Mouse (Mus musculus): ENCODE measurements around the gene Gm14124. TPM values are rescaled to one million over a fixed set of nuclear protein-coding genes. Genes with fewer than 3 reads are reported as not detected.

Gene Gm14124
- polyA plus RNA-seq, 1 experiment from 2014 or later, result not detected

DNA sequence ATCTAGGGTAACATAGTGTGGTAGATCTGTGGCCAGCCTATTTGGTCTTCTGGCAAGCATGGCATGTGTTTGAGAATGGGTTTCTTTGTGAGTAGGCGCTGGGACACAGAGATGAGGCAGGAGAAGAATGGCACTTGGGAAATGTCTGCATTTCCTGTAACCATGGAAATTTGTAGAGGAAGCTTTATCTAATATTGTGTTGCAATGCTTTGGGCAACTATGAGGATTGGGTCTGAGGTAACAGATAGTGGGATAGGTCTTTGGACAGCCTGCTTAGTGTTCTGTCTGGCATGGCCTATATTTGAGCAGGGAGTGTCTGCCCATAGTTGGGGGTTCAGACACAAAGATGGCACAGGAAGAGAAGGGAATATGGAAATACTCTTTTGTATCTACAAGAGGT is 61.7 kb downstream of the Gm14124 start:
- DNase-seq (ENCODE audit: low spot score), result no peak
- WGBS, result 85% methylated on average over 1 of the region's 1 CpGs
- H3K36me3 ChIP-seq, result peaks cover 71% of the 10 kb centered on the region
- H3K27ac ChIP-seq, result no peak overlapping the region
- H3K27me3 ChIP-seq (ENCODE audit: insufficient read depth, poor library complexity, severe bottlenecking), result no peaks in the 10 kb centered on the region
- no peak overlapping the region for H3K4me3 ChIP-seq
- H3K4me1 ChIP-seq (replicated peaks), result no peaks in the 10 kb centered on the region
- H3K9me3 ChIP-seq, result peaks cover 80% of the 10 kb centered on the region

Other genes starting within 250 kb of the Gm14124 start
- gene Zfp120, start 120.8 kb upstream of the Gm14124 start, polyA plus RNA-seq (2016; fragmentation: Nextera tagmentation; extraction: Ambion mirVana), result 4.1 and 6.8 TPM in 2 replicates
- gene Gm10770, start 77.8 kb upstream of the Gm14124 start, polyA plus RNA-seq (2016; fragmentation: Nextera tagmentation; extraction: Ambion mirVana), result not detected in 2 replicates
- gene Gm14139, start 75.8 kb upstream of the Gm14124 start, polyA plus RNA-seq (2016; fragmentation: Nextera tagmentation; extraction: Ambion mirVana), result not detected in 2 replicates
- 8.5 and 11.0 TPM in 2 replicates for gene Zfp937, start 39.4 kb upstream of the Gm14124 start, polyA plus RNA-seq (2016; fragmentation: Nextera tagmentation; extraction: Ambion mirVana)
- 2.1 and 3.2 TPM in 2 replicates for gene Gm21994, start 1.9 kb upstream of the Gm14124 start, polyA plus RNA-seq (2016; fragmentation: Nextera tagmentation; extraction: Ambion mirVana)
- gene Gm10130, start 66.2 kb downstream of the Gm14124 start, polyA plus RNA-seq (2016; fragmentation: Nextera tagmentation; extraction: Ambion mirVana), result 1.4 and 2.5 TPM in 2 replicates
- gene 3300002I08Rik, start 105.2 kb downstream of the Gm14124 start, polyA plus RNA-seq (2016; fragmentation: Nextera tagmentation; extraction: Ambion mirVana), result 8.7 and 9.7 TPM in 2 replicates
- 6.1 and 9.6 TPM in 2 replicates for gene Zfp442, start 194.0 kb downstream of the Gm14124 start, polyA plus RNA-seq (2016; fragmentation: Nextera tagmentation; extraction: Ambion mirVana)
- gene Zfp345, start 227.6 kb downstream of the Gm14124 start, polyA plus RNA-seq (2016; fragmentation: Nextera tagmentation; extraction: Ambion mirVana), result 0.07 TPM in 1 of 2 replicates, not detected in the other